Mouse (Mus musculus): ENCODE measurements around the gene Ptms.

Gene Ptms

GRCm38 (mm10) chr6:124919695-124920317, at the start of gene Ptms:
TSS of gene Ptms (minus strand) at chr6:124920103.
- peak; percentile 100 for DNase-seq (ENCODE audit: low read depth, low spot score)

GRCm38 (mm10) chr6:124967766-124968165, 47.9 kb upstream of the Ptms start:
- peak; percentile 84 for DNase-seq (ENCODE audit: low read depth, low spot score)

GRCm38 (mm10) chr6:124966466-124967118, 46.7 kb upstream of the Ptms start:
- DNase-seq (ENCODE audit: low read depth, low spot score): peak; percentile 69

GRCm38 (mm10) chr6:124965747-124966146, 45.8 kb upstream of the Ptms start:
- DNase-seq (ENCODE audit: low read depth, low spot score): no peak

- DNase-seq (ENCODE audit: low read depth, low spot score): peak; percentile 96
Observed at GRCm38 (mm10) chr6:124965088-124965719, 45.3 kb upstream of the Ptms start, which contains the start of gene Cops7a. TSS of gene Cops7a (minus strand) at chr6:124965538.

GRCm38 (mm10) chr6:124964638-124965037, 44.7 kb upstream of the Ptms start:
- DNase-seq (ENCODE audit: low read depth, low spot score): peak; percentile 58

- DNase-seq (ENCODE audit: low read depth, low spot score): no peak
Observed at GRCm38 (mm10) chr6:124961021-124961420, 41.1 kb upstream of the Ptms start.

GRCm38 (mm10) chr6:124959960-124960359, 40.1 kb upstream of the Ptms start:
- DNase-seq (ENCODE audit: low read depth, low spot score): no peak

- no peak for DNase-seq (ENCODE audit: low read depth, low spot score)
Observed at GRCm38 (mm10) chr6:124958127-124958526, 38.2 kb upstream of the Ptms start.

GRCm38 (mm10) chr6:124955212-124955611, 35.3 kb upstream of the Ptms start:
- DNase-seq (ENCODE audit: low read depth, low spot score): no peak

GRCm38 (mm10) chr6:124953991-124954715, 34.2 kb upstream of the Ptms start:
- peak; percentile 95 for DNase-seq (ENCODE audit: low read depth, low spot score)

GRCm38 (mm10) chr6:124943526-124943925, 23.6 kb upstream of the Ptms start:
- DNase-seq (ENCODE audit: low read depth, low spot score): no peak

GRCm38 (mm10) chr6:124941679-124942078, 21.8 kb upstream of the Ptms start:
- DNase-seq (ENCODE audit: low read depth, low spot score): no peak

GRCm38 (mm10) chr6:124938554-124938953, 18.7 kb upstream of the Ptms start:
- DNase-seq (ENCODE audit: low read depth, low spot score): peak; percentile 77

- DNase-seq (ENCODE audit: low read depth, low spot score): no peak
Observed at GRCm38 (mm10) chr6:124937493-124937892, 17.6 kb upstream of the Ptms start.

- no peak for DNase-seq (ENCODE audit: low read depth, low spot score)
Observed at GRCm38 (mm10) chr6:124936681-124937080, 16.8 kb upstream of the Ptms start.

- peak; percentile 4 for DNase-seq (ENCODE audit: low read depth, low spot score)
Observed at GRCm38 (mm10) chr6:124934670-124935069, 14.8 kb upstream of the Ptms start.

GRCm38 (mm10) chr6:124933127-124933526, 13.2 kb upstream of the Ptms start:
- DNase-seq (ENCODE audit: low read depth, low spot score): no peak

GRCm38 (mm10) chr6:124932314-124932695, 12.4 kb upstream of the Ptms start:
- DNase-seq (ENCODE audit: low read depth, low spot score): no peak

- DNase-seq (ENCODE audit: low read depth, low spot score): peak; percentile 70
Observed at GRCm38 (mm10) chr6:124931525-124932313, 11.8 kb upstream of the Ptms start.
